Mouse (Mus musculus): ENCODE measurements around the gene Kcnj12.

GRCm38 (mm10) chr11:60979788-60980187 is 42.6 kb upstream of the Kcnj12 start:
- TF ChIP-seq TAL1 (IDR thresholded peaks at IDR 0.05; ENCODE audit: low read length) (no peak), GATA1 (IDR thresholded peaks at IDR 0.05; ENCODE audit: low read length) (no peak)
